20 mouse cellular contexts compared by ENCODE assay signal in the genomic region with DNA sequence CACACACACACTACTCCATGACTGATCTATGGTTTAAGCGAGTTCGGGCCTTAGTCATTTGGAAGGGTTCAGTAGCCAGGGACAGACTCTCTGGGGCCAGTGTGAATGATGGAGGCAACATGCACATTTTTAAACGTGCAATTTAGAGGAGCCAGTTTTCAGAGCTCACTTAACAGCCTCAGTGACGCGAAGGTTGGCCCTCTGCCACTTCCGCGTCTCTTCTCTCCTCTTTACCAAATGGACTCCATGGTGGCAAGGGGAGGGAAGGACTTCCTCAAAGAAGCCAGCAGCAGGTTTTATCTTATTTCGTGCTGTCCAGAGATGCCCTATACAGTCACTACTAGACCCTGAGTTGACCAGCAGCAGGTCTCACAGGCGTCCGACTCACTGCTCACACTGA.
"Had no signal": no experiment of that assay in that cellular context is flagged by ENCODE, and none has a peak within 500 bp of the region (broad histone marks: within the 10 kb centered on the region; RNA-seq: fewer than 3 reads in every experiment).

No protein-coding gene starts in this region.

- H3K4me2 ChIP-seq: limb, embryonic 12.5 days; limb, embryonic 15.5 days; liver, embryonic 11.5 days; lung, embryonic 15.5 days; midbrain, embryonic 12.5 days; neural tube, embryonic 13.5 days had no signal

- H3K9me3 ChIP-seq: limb, embryonic 12.5 days; limb, embryonic 15.5 days; lung, embryonic 15.5 days; midbrain, embryonic 12.5 days; neural tube, embryonic 13.5 days had no signal

- H3K36me3 ChIP-seq: limb, embryonic 12.5 days; limb, embryonic 15.5 days; lung, embryonic 15.5 days; midbrain, embryonic 12.5 days; neural tube, embryonic 13.5 days had no signal

- H3K27me3 ChIP-seq: limb, embryonic 15.5 days; lung, embryonic 15.5 days had no signal

- ATAC-seq: intestine, postnatal 0 days; liver, postnatal 0 days; midbrain, embryonic 16.5 days had no signal

- H3K9ac ChIP-seq: limb, embryonic 12.5 days; limb, embryonic 15.5 days; liver, embryonic 14.5 days; liver, postnatal 0 days; lung, embryonic 15.5 days; midbrain, embryonic 12.5 days; neural tube, embryonic 13.5 days had no signal

- H3K4me1 ChIP-seq: lung, embryonic 15.5 days had no signal

- DNase-seq: kidney, adult 2 months; left cerebral cortex, postnatal 4 days; liver, postnatal 0 days; lung, postnatal 10 days; lung, postnatal 4 days; thymus, adult 2 months; thymus, postnatal 14 days; thymus, postnatal 4 days had no signal

- H3K4me3 ChIP-seq: limb, embryonic 12.5 days; limb, embryonic 15.5 days; lung, embryonic 15.5 days; midbrain, embryonic 12.5 days; myocyte; neural tube, embryonic 13.5 days had no signal

- H3K27ac ChIP-seq: kidney, postnatal 0 days; limb, embryonic 12.5 days; limb, embryonic 15.5 days; liver, embryonic 14.5 days; lung, embryonic 15.5 days; midbrain, embryonic 12.5 days; neural tube, embryonic 13.5 days; stomach, postnatal 0 days had no signal
